Mouse (Mus musculus): ENCODE measurements around the gene Zfp157. TPM values are rescaled to one million over a fixed set of nuclear protein-coding genes. Genes with fewer than 3 reads are reported as not detected.

The Zfp157 gene
- polyA plus RNA-seq, 1 experiment from 2014 or later: 46.0 TPM

Other genes with a start within 250 kb of the Zfp157 start
- 7.5 and 8.2 TPM in 2 replicates for gene Mblac1, start 247.2 kb upstream of the Zfp157 start, polyA plus RNA-seq (2014; fragmentation: Nextera tagmentation; extraction: Ambion mirVana)
- not detected in 2 replicates for gene Nxpe5, start 215.6 kb upstream of the Zfp157 start, polyA plus RNA-seq (2014; fragmentation: Nextera tagmentation; extraction: Ambion mirVana)
- gene Lamtor4, start 186.0 kb upstream of the Zfp157 start, polyA plus RNA-seq (2014; fragmentation: Nextera tagmentation; extraction: Ambion mirVana): 66.1 and 74.0 TPM in 2 replicates
- 6.7 and 7.8 TPM in 2 replicates for gene BC037034, start 177.4 kb upstream of the Zfp157 start, polyA plus RNA-seq (2014; fragmentation: Nextera tagmentation; extraction: Ambion mirVana)
- gene Gal3st4, start 168.6 kb upstream of the Zfp157 start, polyA plus RNA-seq (2014; fragmentation: Nextera tagmentation; extraction: Ambion mirVana): 2.4 and 4.4 TPM in 2 replicates
- 0.22 and 0.23 TPM in 2 replicates for gene Gm43720, start 161.5 kb upstream of the Zfp157 start, polyA plus RNA-seq (2014; fragmentation: Nextera tagmentation; extraction: Ambion mirVana)
- 5.2 and 5.8 TPM in 2 replicates for gene Gpc2, start 161.5 kb upstream of the Zfp157 start, polyA plus RNA-seq (2014; fragmentation: Nextera tagmentation; extraction: Ambion mirVana)
- gene Stag3, start 161.2 kb upstream of the Zfp157 start, polyA plus RNA-seq (2014; fragmentation: Nextera tagmentation; extraction: Ambion mirVana): 4.9 and 5.0 TPM in 2 replicates
- 0.24 and 0.85 TPM in 2 replicates for gene Pvrig, start 99.5 kb upstream of the Zfp157 start, polyA plus RNA-seq (2014; fragmentation: Nextera tagmentation; extraction: Ambion mirVana)
- not detected in 2 replicates for gene 1700123K08Rik, start 123.2 kb downstream of the Zfp157 start, polyA plus RNA-seq (2014; fragmentation: Nextera tagmentation; extraction: Ambion mirVana)
- gene Zfp68, start 178.3 kb downstream of the Zfp157 start, polyA plus RNA-seq (2014; fragmentation: Nextera tagmentation; extraction: Ambion mirVana): 82.4 and 87.8 TPM in 2 replicates
- 13.1 and 14.7 TPM in 2 replicates for gene A430033K04Rik, start 181.4 kb downstream of the Zfp157 start, polyA plus RNA-seq (2014; fragmentation: Nextera tagmentation; extraction: Ambion mirVana)

All from stomach, embryonic 14.5 days (tissue).